In genomic region chr9:106377247-106377646, GRCm38 (mm10) we compare ENCODE assay signal across 12 mouse cellular contexts. TPM values are rescaled to one million over a fixed set of nuclear protein-coding genes. Genes with fewer than 3 reads are reported as not detected.
DNase-seq lines count a peak whose midpoint lies in the region; ATAC-seq and TF ChIP-seq lines count a peak whose summit lies in the region.
"Had no signal": no experiment of that assay in that cellular context is flagged by ENCODE, and none has a peak within 500 bp of the region (broad histone marks: within the 10 kb centered on the region; RNA-seq: fewer than 3 reads in every experiment).

No protein-coding gene starts in this region.

- no peaks in the 10 kb centered on the region for H3K27me3 ChIP-seq in forebrain, postnatal 0 days (ENCODE audit: insufficient read depth, low read length)
- no peaks in the 10 kb centered on the region for H3K27me3 ChIP-seq in forebrain, embryonic 15.5 days
- H3K27me3 ChIP-seq: liver, embryonic 13.5 days had no signal

- no peaks in the 10 kb centered on the region for H3K9me3 ChIP-seq in forebrain, postnatal 0 days (ENCODE audit: low read length)
- no peaks in the 10 kb centered on the region for H3K9me3 ChIP-seq in forebrain, embryonic 15.5 days
- H3K9me3 ChIP-seq: forebrain, embryonic 13.5 days; liver, embryonic 13.5 days had no signal

- peaks cover 32% of the 10 kb centered on the region for H3K36me3 ChIP-seq in forebrain, postnatal 0 days (ENCODE audit: insufficient read depth)
- H3K36me3 ChIP-seq in forebrain, embryonic 15.5 days: peaks cover 16% of the 10 kb centered on the region

- ATAC-seq in forebrain, postnatal 0 days: peak; percentile 5; the same call in 1 of the 2 replicates
- ATAC-seq in forebrain, embryonic 15.5 days (replicated peaks): no peak
- ATAC-seq: forebrain, embryonic 13.5 days had no signal

- H3K4me3 ChIP-seq in forebrain, postnatal 0 days (ENCODE audit: low read depth, low read length): no peak overlapping the region
- no peak overlapping the region for H3K4me3 ChIP-seq in forebrain, embryonic 15.5 days
- H3K4me3 ChIP-seq: forebrain, embryonic 13.5 days; liver, embryonic 13.5 days had no signal

- peaks cover 2% of the 10 kb centered on the region; the same call in 1 of the 2 replicates for H3K4me1 ChIP-seq in forebrain, postnatal 0 days (ENCODE audit: insufficient read depth)
- H3K4me1 ChIP-seq in forebrain, embryonic 15.5 days: peaks cover under 1% of the 10 kb centered on the region; the same call in 1 of the 2 replicates

- H3K27ac ChIP-seq in forebrain, postnatal 0 days (ENCODE audit: low read depth, low read length): no peak overlapping the region
- no peak overlapping the region for H3K27ac ChIP-seq in forebrain, embryonic 15.5 days (replicated peaks)
- H3K27ac ChIP-seq: forebrain, embryonic 13.5 days; liver, embryonic 13.5 days had no signal

- no peak overlapping the region for H3K4me2 ChIP-seq in forebrain, postnatal 0 days (ENCODE audit: low read depth)
- no peak overlapping the region for H3K4me2 ChIP-seq in forebrain, embryonic 15.5 days (replicated peaks)
- H3K4me2 ChIP-seq: forebrain, embryonic 13.5 days; liver, embryonic 13.5 days had no signal

- no peak for DNase-seq in forebrain, postnatal 0 days
- peak; percentile 81 for DNase-seq in layer of hippocampus, adult 9-11 months
- DNase-seq in layer of hippocampus, postnatal 25 days (ENCODE audit: extremely low spot score in 1 of 2, low spot score in 1 of 2): no peak
- peak; percentile 79 for DNase-seq in 3134 (ENCODE audit: extremely low read depth, insufficient read length, low spot score)
- DNase-seq in adrenal gland, postnatal 36 days: peak; percentile 44 to 46
- no peak for DNase-seq in thymus, postnatal 25 days
- DNase-seq: embryo, embryonic 11 days; heart, postnatal 36 days; kidney, adult 8-10 months; liver, embryonic 13.5 days had no signal

- 70% methylated on average over 8 of the region's 8 CpGs for WGBS in forebrain, postnatal 0 days
- WGBS in forebrain, embryonic 15.5 days: 82% methylated on average over 8 of the region's 8 CpGs

- no peak overlapping the region for H3K9ac ChIP-seq in forebrain, postnatal 0 days
- no peak overlapping the region for H3K9ac ChIP-seq in forebrain, embryonic 15.5 days (replicated peaks)
- H3K9ac ChIP-seq: forebrain, embryonic 13.5 days; liver, embryonic 13.5 days had no signal

- no peak for TF ChIP-seq CTCF in forebrain, postnatal 0 days (IDR thresholded peaks at IDR 0.05; ENCODE audit: low read depth)

RNA-seq across cellular contexts. Expression of gene Dusp7, which starts 8.8 kb away (rescaled TPM):
- total RNA-seq in forebrain, postnatal 0 days (2014; rRNA removed): 43.5 and 44.5 TPM in 2 replicates
- 16.5 and 16.7 TPM in 2 replicates for polyA plus RNA-seq in forebrain, postnatal 0 days (2015; fragmentation: Nextera tagmentation; extraction: Ambion mirVana)
- polyA plus RNA-seq in forebrain, embryonic 15.5 days (2015; fragmentation: Nextera tagmentation; extraction: Ambion mirVana): 9.2 and 10.4 TPM in 2 replicates
- 10 to 100 TPM; 82.4 to 91.1 TPM for total RNA-seq in layer of hippocampus, postnatal 25 days (2021)
- 10 to 100 TPM; 16.4 to 24.1 TPM for total RNA-seq in adrenal gland, postnatal 36 days (2021)

RNA-seq across cellular contexts. Expression of gene Rpl29, which starts 52.0 kb away (rescaled TPM):
- 890 and 984 TPM in 2 replicates for total RNA-seq in forebrain, postnatal 0 days (2014; rRNA removed)
- 678 and 804 TPM in 2 replicates for polyA plus RNA-seq in forebrain, postnatal 0 days (2015; fragmentation: Nextera tagmentation; extraction: Ambion mirVana)
- 615 and 643 TPM in 2 replicates for polyA plus RNA-seq in forebrain, embryonic 15.5 days (2015; fragmentation: Nextera tagmentation; extraction: Ambion mirVana)
- 100 to 1,000 TPM; 262 to 288 TPM for total RNA-seq in layer of hippocampus, postnatal 25 days (2021)
- 100 to 1,000 TPM; 403 to 411 TPM for total RNA-seq in adrenal gland, postnatal 36 days (2021)

Comparison
In these comparisons a context has a peak if more than half of its experiments do, and no peak if none do; other contexts are left out.
1. DNase-seq: peak in layer of hippocampus, adult 9-11 months (single experiment), 3134 (single experiment) and adrenal gland, postnatal 36 days (2 of 2); none in forebrain, postnatal 0 days (single experiment), layer of hippocampus, postnatal 25 days (0 of 2) and thymus, postnatal 25 days (single experiment).